Mouse (Mus musculus) erythroblast, embryonic 14.5 days (primary cell): ENCODE measurements around the gene Map7. TPM values are rescaled to one million over a fixed set of nuclear protein-coding genes. Genes with fewer than 3 reads are reported as not detected.

Experiments used
- H3K27me3 ChIP-seq: 2 replicates; pipeline ENCODE4 v1.6.1; 2012; ENCODE audit warnings: inconsistent platforms; ENCODE audit not compliant: control insufficient read depth
- H3K36me3 ChIP-seq: 2 replicates; pipeline ENCODE4 v1.6.1; 2012; ENCODE audit warnings: mild to moderate bottlenecking, inconsistent platforms; ENCODE audit not compliant: control insufficient read depth
- H3K4me1 ChIP-seq: 2 replicates; pipeline ENCODE4 v1.6.1; 2012; ENCODE audit warnings: inconsistent platforms; ENCODE audit not compliant: control insufficient read depth
- H3K4me3 ChIP-seq: replicated peaks from 2 replicates; pipeline ENCODE3; 2012; ENCODE audit warnings: moderate library complexity, mild to moderate bottlenecking, inconsistent platforms
- H3K9me3 ChIP-seq: 2 replicates; pipeline ENCODE4 v1.6.1; 2012; ENCODE audit warnings: low read length, inconsistent platforms, mixed read lengths; ENCODE audit not compliant: control insufficient read depth
- GATA1 ChIP-seq: IDR thresholded peaks from 2 replicates; pipeline ENCODE4 v1.6.1; 2012; ENCODE audit warnings: low read length, inconsistent platforms, mixed read lengths
- TAL1 ChIP-seq: IDR thresholded peaks from 3 replicates; pipeline ENCODE4 v1.6.1; 2012; ENCODE audit warnings: low read length, inconsistent platforms, mixed read lengths
- polyA plus RNA-seq: library from polyadenylated mRNA; stranded (reverse); fragments of >175 nt; gene quantifications from 2 replicates; pipeline ENCODE4 v1.2.3, GENCODE M21; 2012

The Map7 gene
- polyA plus RNA-seq, 1 experiment, result 0.11 TPM

DNA sequence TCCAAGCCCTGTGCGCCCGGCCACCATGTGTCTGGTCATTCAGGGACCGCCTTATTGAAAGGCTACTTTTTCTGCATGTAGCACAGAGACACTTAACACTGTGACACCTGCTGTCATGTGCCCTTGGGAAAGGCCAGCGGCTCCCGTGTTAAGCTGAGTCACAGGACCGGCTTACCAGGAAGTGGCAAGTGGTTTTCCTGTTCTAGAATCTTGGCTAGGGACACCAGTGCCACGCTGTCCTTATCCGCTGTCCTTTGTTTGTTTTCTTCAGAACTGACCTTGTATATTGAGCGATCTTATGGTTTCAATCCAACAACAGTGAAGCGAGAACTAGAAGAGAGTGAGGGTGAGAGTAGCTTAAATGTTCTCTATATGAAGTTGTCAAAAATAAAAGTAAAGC lies 85.2 kb downstream of the Map7 start:
- H3K4me1 ChIP-seq, result peaks cover 13% of the 10 kb centered on the region
- H3K27me3 ChIP-seq, result no peaks in the 10 kb centered on the region
- H3K36me3 ChIP-seq, result no peaks in the 10 kb centered on the region; the same call in 1 of the 2 replicates
- H3K9me3 ChIP-seq, result no peaks in the 10 kb centered on the region
- TF ChIP-seq GATA1 (no peak), TAL1 (no peak)
- H3K4me3 ChIP-seq, result no peak overlapping the region

DNA sequence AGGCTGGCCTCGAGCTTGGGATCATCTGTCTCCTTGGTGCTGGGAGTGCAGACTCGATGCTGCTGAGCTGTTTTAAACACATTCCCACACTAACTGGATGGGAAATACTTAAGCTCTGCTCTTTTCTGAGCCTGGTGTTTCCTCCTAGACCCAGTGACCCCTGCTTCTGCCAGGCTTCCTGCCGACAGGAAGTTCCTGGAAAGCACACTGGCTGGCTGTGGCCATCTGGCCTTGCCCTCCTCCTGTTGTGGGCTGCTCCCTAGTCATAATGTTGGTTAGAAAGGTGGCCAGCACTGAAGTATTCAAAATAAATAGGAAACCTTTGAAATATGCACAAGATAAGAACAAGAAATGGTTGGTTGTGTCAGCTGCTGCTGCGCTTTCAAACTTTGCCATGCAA lies 86.2 kb downstream of the Map7 start:
- Histone ChIP-seq H3K9me3 (no peaks in the 10 kb centered on the region), H3K36me3 (no peaks in the 10 kb centered on the region; the same call in 1 of the 2 replicates), H3K27me3 (no peaks in the 10 kb centered on the region), H3K4me3 (no peak overlapping the region), H3K4me1 (peaks cover 13% of the 10 kb centered on the region)
- TF ChIP-seq TAL1 (no peak), GATA1 (no peak)

DNA sequence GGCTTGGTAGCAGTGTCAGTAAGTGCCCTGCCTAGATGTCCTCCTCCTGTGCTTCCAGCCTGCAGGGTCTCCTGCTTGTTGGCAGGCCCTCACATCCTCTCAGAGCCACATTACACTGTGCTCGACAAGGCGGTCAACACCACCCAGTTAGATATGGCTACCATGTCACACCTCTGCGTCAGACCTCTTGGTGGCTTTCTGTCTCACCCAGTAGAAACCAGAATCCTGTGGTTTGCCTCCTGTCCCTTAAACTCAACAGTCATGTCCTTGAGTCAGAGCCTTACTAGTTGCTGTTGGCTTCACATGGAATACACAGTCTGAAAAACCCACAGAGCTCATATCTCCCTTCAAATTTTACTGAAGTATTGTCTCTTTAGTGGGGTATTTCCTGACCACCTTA lies 87.4 kb downstream of the Map7 start:
- Histone ChIP-seq H3K36me3 (no peaks in the 10 kb centered on the region; the same call in 1 of the 2 replicates), H3K4me1 (peaks cover 7% of the 10 kb centered on the region), H3K4me3 (no peak overlapping the region), H3K9me3 (no peaks in the 10 kb centered on the region), H3K27me3 (no peaks in the 10 kb centered on the region)
- TF ChIP-seq GATA1 (no peak), TAL1 (no peak)

DNA sequence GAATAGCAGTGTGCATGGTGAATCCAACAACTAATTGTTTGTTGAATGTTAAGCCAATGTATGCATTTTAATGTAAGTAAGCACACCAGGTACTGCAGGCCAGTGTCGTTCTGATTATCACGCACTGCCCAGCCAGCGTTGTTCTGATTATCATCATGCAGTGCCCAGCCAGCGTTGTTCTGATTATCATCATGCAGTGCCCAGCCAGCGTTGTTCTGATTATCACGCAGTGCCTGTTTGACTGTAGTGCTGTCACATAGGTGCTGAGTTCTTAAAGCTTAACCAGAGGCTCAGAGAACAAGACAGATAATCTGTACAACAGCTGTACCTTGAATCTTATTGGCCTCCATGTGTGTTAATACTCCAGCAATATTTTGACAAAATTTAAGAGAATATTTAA lies 88.0 kb downstream of the Map7 start:
- no peaks in the 10 kb centered on the region for H3K27me3 ChIP-seq
- peaks cover 7% of the 10 kb centered on the region for H3K4me1 ChIP-seq
- TF ChIP-seq TAL1, result no peak
- TF ChIP-seq GATA1, result no peak
- no peaks in the 10 kb centered on the region; the same call in 1 of the 2 replicates for H3K36me3 ChIP-seq
- no peak overlapping the region for H3K4me3 ChIP-seq
- no peaks in the 10 kb centered on the region for H3K9me3 ChIP-seq

DNA sequence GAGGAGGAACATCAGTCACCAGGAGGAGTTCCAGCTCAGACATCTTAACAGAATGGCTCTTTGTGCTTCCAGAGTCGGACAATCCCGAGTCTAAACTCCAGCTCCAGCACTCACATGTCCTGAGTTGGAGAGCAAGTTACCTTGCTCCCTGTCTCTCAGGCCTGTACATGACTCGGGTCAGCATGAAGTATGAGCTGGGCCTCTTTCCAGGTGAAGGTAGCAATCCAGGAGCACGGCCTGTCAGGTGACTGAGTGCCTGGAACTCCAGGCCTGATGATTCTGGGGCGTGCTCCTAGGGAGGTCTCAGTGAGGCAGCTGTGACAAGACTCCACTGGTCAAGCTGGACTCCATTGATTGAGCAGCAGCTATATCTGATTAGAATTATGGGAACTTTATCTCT lies 90.0 kb downstream of the Map7 start:
- Histone ChIP-seq H3K4me3 (no peak overlapping the region), H3K4me1 (peaks cover 7% of the 10 kb centered on the region), H3K27me3 (no peaks in the 10 kb centered on the region), H3K9me3 (no peaks in the 10 kb centered on the region), H3K36me3 (no peaks in the 10 kb centered on the region; the same call in 1 of the 2 replicates)
- no peak for TF ChIP-seq GATA1
- no peak for TF ChIP-seq TAL1

DNA sequence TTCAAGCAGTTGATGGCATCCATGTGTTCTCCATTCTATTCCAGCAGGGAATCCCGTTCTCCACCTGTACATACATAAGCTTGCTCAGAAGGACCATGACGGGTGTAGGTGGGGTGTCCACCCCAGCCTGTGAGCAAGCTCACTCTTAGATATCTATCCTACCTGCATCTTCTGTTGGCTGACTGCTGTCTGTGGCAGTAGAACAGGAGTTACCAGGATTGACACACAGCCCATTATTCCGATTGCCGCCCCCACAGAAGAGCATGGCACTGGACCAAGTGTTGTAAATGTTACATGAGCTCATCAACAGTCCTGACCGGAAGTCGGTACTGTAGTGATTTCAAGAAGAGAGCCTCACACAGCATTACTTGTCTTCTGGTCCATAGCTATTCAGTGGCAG lies 92.6 kb downstream of the Map7 start:
- Histone ChIP-seq H3K27me3 (no peaks in the 10 kb centered on the region), H3K4me1 (peaks cover 3% of the 10 kb centered on the region; the same call in 1 of the 2 replicates), H3K9me3 (no peaks in the 10 kb centered on the region), H3K36me3 (no peaks in the 10 kb centered on the region), H3K4me3 (no peak overlapping the region)
- no peak for TF ChIP-seq GATA1
- TF ChIP-seq TAL1, result no peak

DNA sequence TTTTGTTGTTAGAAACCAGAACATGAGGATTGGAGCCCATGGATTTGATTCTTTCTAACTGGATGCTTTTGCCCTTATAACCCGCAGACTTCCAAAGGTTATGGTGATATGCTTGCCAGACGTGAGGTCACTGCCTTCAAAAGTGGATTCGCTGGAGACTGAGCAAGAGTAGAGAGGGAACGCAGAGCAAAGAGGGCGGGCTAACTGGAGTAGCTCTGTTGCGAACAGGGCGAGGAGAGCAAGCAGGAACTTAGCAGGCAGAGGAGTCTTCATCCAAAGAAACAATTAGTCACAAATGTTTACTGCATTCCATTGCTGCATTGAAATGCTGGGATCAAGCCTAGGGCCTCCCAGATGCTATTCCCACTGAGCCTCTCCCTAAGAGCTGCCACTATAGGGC lies 95.0 kb downstream of the Map7 start:
- no peaks in the 10 kb centered on the region for H3K9me3 ChIP-seq
- no peaks in the 10 kb centered on the region; the same call in 1 of the 2 replicates for H3K36me3 ChIP-seq
- no peak for TF ChIP-seq GATA1
- TF ChIP-seq TAL1, result no peak
- no peaks in the 10 kb centered on the region for H3K27me3 ChIP-seq
- H3K4me1 ChIP-seq, result no peaks in the 10 kb centered on the region; the same call in 1 of the 2 replicates
- no peak overlapping the region for H3K4me3 ChIP-seq

DNA sequence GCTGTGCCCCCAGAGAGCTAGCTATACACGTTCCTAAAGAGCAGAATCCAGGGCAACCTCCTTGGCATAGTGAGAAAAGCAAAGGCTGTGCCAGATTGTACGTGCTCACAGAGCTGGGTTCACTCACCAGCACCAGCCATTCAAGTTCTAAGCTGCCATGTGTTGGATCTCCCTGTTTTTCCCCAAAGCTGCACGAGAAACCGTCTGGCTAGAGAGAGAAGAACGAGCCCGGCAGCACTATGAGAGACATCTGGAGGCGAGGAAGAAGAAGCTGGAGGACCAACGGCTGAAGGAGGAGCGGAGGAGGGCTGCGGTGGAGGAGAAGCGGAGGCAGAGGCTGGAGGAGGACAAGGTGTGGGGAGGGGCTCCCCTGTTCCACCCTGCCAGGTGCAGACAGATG lies 96.8 kb downstream of the Map7 start:
- no peak for TF ChIP-seq TAL1
- no peak for TF ChIP-seq GATA1
- H3K27me3 ChIP-seq, result no peaks in the 10 kb centered on the region
- H3K9me3 ChIP-seq, result no peaks in the 10 kb centered on the region
- no peaks in the 10 kb centered on the region for H3K4me1 ChIP-seq
- no peaks in the 10 kb centered on the region; the same call in 1 of the 2 replicates for H3K36me3 ChIP-seq
- no peak overlapping the region for H3K4me3 ChIP-seq

DNA sequence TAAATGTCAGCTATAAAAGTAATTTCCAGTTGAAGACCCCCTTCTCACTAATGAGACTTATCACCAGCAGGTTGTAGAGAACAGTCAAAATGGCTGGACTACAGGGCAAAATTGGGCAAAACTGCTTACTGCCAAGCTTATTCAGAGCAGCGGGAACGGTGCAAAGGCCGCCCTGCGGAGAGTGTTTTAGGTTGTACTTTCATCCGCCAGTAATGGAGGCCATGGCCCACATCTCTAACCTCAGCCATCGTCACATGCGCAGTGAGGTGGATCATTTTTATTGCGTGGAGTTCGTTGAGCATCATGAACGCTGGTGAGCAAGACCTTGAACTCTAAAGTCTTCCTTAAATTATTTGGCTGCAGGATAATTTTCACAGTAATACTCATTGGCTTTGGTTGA lies 100.8 kb downstream of the Map7 start:
- no peaks in the 10 kb centered on the region for H3K9me3 ChIP-seq
- TF ChIP-seq GATA1 (no peak), TAL1 (no peak)
- H3K36me3 ChIP-seq, result no peaks in the 10 kb centered on the region; the same call in 1 of the 2 replicates

DNA sequence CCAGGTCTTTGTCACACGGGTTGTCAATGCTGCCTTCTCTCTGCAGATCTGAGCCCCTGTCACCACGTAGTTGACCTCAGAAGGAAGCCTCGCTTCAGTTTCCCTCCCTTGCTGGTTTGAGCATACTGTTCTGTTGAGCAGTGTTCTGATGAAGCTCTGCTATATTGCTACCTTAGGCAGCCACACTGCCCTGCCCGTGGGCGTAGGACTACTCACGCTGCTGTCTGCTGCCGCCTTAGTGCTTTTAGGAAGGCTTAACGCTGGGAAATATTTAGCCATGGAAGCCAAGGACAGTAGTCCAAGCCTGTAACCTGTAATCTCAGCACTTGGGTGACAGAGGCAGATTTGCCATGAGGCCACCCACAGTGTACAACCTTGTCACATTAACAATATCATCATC lies 107.3 kb downstream of the Map7 start:
- no peaks in the 10 kb centered on the region for H3K27me3 ChIP-seq
- no peaks in the 10 kb centered on the region for H3K9me3 ChIP-seq
- H3K4me3 ChIP-seq, result no peak overlapping the region
- peaks cover 5% of the 10 kb centered on the region; the same call in 1 of the 2 replicates for H3K4me1 ChIP-seq
- no peaks in the 10 kb centered on the region for H3K36me3 ChIP-seq
- TF ChIP-seq TAL1, result no peak
- no peak for TF ChIP-seq GATA1

More for the DNA sequence above, 100.8 kb downstream of the Map7 start:
- no peak overlapping the region for H3K4me3 ChIP-seq
- H3K27me3 ChIP-seq, result no peaks in the 10 kb centered on the region
- H3K4me1 ChIP-seq, result no peaks in the 10 kb centered on the region
